Mouse (Mus musculus) heart, postnatal 14 days (tissue): Measurements from ENCODE around the gene 9530003J23Rik. TPM values are rescaled to one million over a fixed set of nuclear protein-coding genes. Genes with fewer than 3 reads are reported as not detected.
"Not testable (repeated sequence)": the region's sequence is repeated elsewhere in the genome, so short reads cannot be mapped to it uniquely, and the experiment has no call there.

ENCODE experiments used
- DNase-seq, 2 experiments: peaks; one replicate each; pipeline ENCODE4 v3.0.0; 2021 to 2022
- intact Hi-C: fragments of 180-260 bp; cut with DNase I; formaldehyde crosslinking; loops from one replicate; pipeline ENCODE4 v1.15.1; 2025
- long read RNA-seq, 2 experiments: library from polyadenylated mRNA; stranded (forward); transcript quantifications; one replicate each; pipeline ENCODE4 v2.0.0; 2021
- total RNA-seq, 2 experiments: library from RNA; stranded (reverse); gene quantifications; 2 replicates each; pipeline ENCODE4 v1.2.3; 2021

The 9530003J23Rik gene
- not detected for total RNA-seq
- long read RNA-seq, experiment 1 = 0 reads
- long read RNA-seq, experiment 2 = 0 reads

GRCm38 (mm10) chr10:117238603-117239002, at the start of gene 9530003J23Rik:
9530003J23Rik (minus strand) TSS chr10:117238703.
- intact Hi-C loops = no loop called here
- no peak for DNase-seq

GRCm38 (mm10) chr10:117287226-117287850, 48.8 kb upstream of the 9530003J23Rik start:
- intact Hi-C loops = no loop called here
- no peak for DNase-seq

GRCm38 (mm10) chr10:117286366-117286970, 48.0 kb upstream of the 9530003J23Rik start:
- intact Hi-C loops = no loop called here
- no peak for DNase-seq

GRCm38 (mm10) chr10:117285584-117285983, 47.1 kb upstream of the 9530003J23Rik start:
- DNase-seq, intact Hi-C loops: not testable (repeated sequence)

GRCm38 (mm10) chr10:117284578-117285520, 46.3 kb upstream of the 9530003J23Rik start:
- no peak for DNase-seq
- intact Hi-C loops = no loop called here

DNA sequence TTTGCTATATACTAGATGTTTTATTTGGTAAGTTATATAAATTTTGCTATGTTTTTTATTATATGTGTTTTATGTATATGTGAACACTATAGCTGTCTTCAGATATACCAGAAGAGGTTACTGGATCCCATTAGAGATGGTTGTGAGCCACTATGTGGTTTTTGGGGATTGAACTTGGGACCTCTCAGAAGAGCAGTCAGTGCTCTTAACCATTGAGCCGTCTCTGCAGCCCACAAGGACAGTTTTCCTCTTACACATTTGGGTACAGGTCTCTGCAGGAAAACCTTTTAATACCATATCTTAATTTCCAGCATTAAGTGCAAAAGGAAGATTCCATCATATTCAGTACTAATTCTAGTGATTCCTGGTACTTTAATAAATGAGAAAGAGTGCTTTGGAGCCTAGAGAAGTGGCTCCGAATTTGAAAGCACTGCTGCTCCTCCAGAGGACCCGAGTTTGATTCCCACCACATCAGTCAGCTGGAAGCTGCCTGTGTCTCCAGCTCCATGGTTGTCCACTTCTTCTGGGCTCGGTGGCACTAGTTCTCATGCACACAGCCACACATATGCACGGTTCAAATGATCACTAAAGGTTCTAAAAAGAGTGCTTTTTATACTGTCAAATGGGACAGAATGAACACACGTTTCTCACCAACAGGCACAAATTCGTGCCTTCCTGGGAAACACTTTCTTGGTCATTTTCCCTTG, 45.5 kb upstream of the 9530003J23Rik start:
- DNase-seq = no peak
- intact Hi-C loops = no loop called here

GRCm38 (mm10) chr10:117283196-117283595, 44.7 kb upstream of the 9530003J23Rik start:
- intact Hi-C loops, DNase-seq: not testable (repeated sequence)

DNA sequence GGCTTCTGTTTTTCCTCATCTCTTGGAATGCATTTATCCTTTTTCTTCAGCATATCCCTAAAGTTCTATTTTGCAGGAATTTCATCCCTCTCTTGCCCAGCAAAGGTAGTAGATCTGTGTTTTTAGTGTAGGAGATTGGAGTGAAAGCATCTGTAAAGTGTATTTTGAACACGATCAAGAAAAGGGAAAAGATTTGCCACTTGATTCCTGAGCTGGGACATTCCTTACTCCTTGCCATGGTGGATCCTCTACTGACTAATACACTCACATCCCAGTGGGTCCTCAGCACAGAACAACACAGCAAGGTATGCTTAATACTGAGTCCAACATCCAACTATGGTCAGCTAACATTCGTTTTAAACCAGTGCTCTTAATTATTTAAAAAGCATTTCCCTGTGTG, 44.0 kb upstream of the 9530003J23Rik start:
- no peak for DNase-seq
- intact Hi-C loops = no loop called here

DNA sequence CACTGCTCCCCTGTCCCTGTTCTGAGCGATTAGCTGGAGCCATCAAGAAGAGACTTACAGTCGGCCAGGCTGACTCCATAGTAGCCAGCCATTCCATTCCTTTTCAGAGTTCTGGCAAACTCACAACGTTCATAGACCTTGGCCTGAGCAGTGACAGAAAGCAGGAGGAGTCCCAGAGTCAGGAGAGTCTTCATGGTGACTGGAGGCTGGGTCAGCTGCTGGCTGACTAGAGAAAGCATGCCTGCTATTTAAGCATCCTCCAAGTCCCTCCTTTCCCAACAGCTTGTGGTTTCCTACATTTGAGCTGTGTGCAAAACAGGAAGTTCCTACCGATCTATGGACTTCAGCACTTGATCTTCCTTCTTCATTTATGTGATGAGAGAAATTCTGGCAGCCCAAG, 43.5 kb upstream of the 9530003J23Rik start, which contains the start of gene Lyz2:
Lyz2 (minus strand) TSS at position 273 of the 400 bp plus-strand sequence.
- intact Hi-C loops = no loop called here
- peak; percentile 16 to 20 for DNase-seq

- intact Hi-C loops = no loop called here
- no peak for DNase-seq
These were observed 42.9 kb upstream of the 9530003J23Rik start for GRCm38 (mm10) chr10:117281381-117281920.

GRCm38 (mm10) chr10:117280000-117280399, 41.5 kb upstream of the 9530003J23Rik start:
- no peak for DNase-seq
- intact Hi-C loops = no loop called here

DNA sequence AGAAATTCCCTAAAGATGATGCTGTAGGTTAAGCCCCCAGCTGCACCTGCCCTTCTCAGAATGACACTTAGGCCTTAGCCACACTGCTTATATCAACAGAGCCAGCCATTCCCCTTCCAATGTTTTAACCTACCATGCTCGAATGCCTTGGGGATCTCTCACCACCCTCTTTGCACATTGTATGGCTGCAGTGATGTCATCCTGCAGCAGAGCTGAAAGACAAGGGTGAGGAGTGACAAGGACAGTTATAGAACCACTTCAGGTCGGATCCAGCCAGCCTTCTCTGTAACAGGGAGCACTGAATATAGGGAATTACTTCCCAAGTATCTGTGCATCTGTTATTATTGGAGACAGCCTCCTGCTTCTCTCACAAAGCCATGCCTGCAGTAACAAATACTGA, 40.0 kb upstream of the 9530003J23Rik start:
- intact Hi-C loops, DNase-seq: not testable (repeated sequence)

DNA sequence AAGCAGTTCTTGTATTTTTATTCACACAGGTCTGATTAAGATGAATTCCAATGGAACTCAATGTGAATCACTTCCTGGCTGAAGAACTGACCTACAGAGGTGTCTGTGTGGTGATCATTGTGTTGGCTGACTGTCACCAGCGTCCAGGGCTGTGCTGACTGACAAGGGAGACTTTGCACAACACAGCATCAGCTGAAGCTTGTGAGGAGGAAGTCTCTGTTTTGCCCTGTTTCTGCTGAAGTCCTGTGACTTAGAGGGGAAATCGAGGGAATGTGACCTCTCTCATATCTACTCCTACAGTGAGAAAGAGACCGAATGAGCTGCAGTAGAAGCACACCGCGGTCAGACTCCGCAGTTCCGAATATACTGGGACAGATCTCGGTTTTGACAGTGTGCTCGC, 39.3 kb upstream of the 9530003J23Rik start:
- DNase-seq, intact Hi-C loops: not testable (repeated sequence)

DNA sequence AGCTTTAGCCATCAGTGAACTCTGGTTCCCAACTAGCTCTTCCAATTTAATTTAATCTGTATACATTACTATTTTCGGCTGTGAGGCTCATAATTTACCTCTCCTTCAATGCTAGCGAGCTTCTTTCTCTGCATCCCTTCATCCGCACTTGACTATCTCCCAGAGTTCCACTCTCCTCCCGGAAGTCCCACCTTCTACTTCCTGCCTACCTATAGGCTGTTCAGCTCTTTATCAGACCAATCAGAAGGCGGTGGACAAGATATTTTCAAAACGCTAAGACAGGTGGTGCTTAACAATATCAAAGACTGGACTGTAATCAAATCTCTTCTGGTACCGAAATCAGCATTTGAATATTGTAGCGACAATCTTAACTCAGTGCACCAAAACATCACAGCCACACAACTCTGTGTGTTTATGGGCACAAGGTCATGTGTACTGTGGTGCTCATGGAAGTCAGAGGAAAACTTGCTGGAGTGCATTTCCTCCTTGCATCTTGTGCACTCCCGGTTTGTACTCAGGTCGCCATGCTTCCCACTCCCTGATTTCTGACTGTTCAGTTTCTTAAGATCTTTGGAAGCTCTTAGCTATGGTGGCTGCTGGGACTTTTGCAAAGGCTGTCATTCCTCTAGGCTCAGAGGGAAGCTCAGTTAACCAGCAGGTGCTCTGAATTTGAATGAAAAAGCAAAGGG, 37.3 kb upstream of the 9530003J23Rik start:
- no peak for DNase-seq
- intact Hi-C loops = no loop called here

- DNase-seq = not testable (repeated sequence)
- intact Hi-C loops = loop anchor here (5.0 kb wide), 2 partner anchors 58 to 163 kb away; no protein-coding TSS in a partner anchor
These were observed 36.1 kb upstream of the 9530003J23Rik start for GRCm38 (mm10) chr10:117274645-117275044.

GRCm38 (mm10) chr10:117272023-117272422, 33.5 kb upstream of the 9530003J23Rik start:
- intact Hi-C loops = loop anchor here (5.0 kb wide), 2 partner anchors 60 to 165 kb away; no protein-coding TSS in a partner anchor

GRCm38 (mm10) chr10:117259870-117260269, 21.4 kb upstream of the 9530003J23Rik start:
- DNase-seq = no peak
- intact Hi-C loops = no loop called here

More at GRCm38 (mm10) chr10:117272023-117272422, 33.5 kb upstream of the 9530003J23Rik start:
- no peak for DNase-seq

DNA sequence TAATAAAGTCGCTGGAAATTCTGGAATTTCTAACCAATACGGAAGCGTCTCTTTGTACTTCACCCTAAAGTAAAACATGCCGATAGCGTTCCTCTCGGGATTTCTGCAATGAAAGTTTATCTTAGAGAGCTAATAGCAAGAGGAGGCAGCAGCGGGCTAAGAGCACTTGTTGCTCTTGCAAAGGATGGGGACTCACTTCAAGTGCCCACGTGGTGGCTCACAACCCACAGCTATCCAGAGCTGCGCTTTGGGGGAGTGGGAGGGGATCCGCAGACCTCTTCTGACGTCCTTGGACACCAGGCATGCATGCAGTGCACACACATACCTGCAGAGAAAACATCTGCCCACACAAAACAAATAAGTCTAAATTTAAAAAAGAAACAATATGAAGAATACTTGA, 2.6 kb downstream of the 9530003J23Rik start:
- intact Hi-C loops = no loop called here

DNA sequence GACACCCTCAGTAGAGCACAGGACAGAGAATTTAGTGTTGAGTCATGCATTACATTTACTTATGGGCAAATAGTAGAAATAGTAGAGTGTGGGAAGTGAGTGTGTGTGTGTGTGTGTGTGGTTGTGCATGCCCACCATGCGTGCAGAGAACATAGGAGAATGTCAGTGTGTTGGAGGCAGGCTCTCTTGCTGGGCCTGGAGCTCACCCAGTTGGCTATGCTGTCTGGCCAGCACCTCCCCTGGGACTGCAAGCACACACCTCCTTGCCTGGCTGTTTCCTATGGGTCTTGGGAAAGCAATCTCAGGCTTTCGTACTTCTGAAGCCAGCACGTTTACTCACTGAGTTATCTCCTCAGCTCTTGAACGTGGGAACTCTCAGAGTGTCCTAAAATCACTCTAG, 3.7 kb downstream of the 9530003J23Rik start:
- intact Hi-C loops = no loop called here
- DNase-seq = no peak

More for the DNA sequence above, 2.6 kb downstream of the 9530003J23Rik start:
- DNase-seq = no peak
